Comparison of ENCODE assay signal across 14 mouse cellular contexts in genomic region chr11:118503418-118504179, GRCm38 (mm10). TPM values are rescaled to one million over a fixed set of nuclear protein-coding genes. Genes with fewer than 3 reads are reported as not detected.
DNase-seq lines count a peak whose midpoint lies in the region; ATAC-seq and TF ChIP-seq lines count a peak whose summit lies in the region.
"Had no signal": no experiment of that assay in that cellular context is flagged by ENCODE, and none has a peak within 500 bp of the region (broad histone marks: within the 10 kb centered on the region; RNA-seq: fewer than 3 reads in every experiment).

No protein-coding gene starts in this region.

- H3K9me3 ChIP-seq in hindbrain, embryonic 10.5 days: no peaks in the 10 kb centered on the region
- H3K9me3 ChIP-seq in hindbrain, postnatal 0 days (ENCODE audit: low read length): no peaks in the 10 kb centered on the region
- no peaks in the 10 kb centered on the region for H3K9me3 ChIP-seq in midbrain, embryonic 13.5 days
- no peaks in the 10 kb centered on the region for H3K9me3 ChIP-seq in midbrain, embryonic 10.5 days (replicated peaks)
- H3K9me3 ChIP-seq in limb, embryonic 14.5 days (ENCODE audit: control insufficient read depth, low read length): no peaks in the 10 kb centered on the region
- H3K9me3 ChIP-seq: liver, embryonic 12.5 days had no signal

- H3K4me1 ChIP-seq in hindbrain, embryonic 10.5 days (replicated peaks): peaks cover 37% of the 10 kb centered on the region
- H3K4me1 ChIP-seq in hindbrain, postnatal 0 days (ENCODE audit: insufficient read depth, low read length): peaks cover 4% of the 10 kb centered on the region; the same call in 1 of the 2 replicates
- H3K4me1 ChIP-seq in midbrain, embryonic 13.5 days (replicated peaks): peaks cover 20% of the 10 kb centered on the region
- H3K4me1 ChIP-seq in midbrain, embryonic 10.5 days: peaks cover 27% of the 10 kb centered on the region
- H3K4me1 ChIP-seq in limb, embryonic 14.5 days (ENCODE audit: control insufficient read depth, insufficient read depth, low read length): no peaks in the 10 kb centered on the region
- H3K4me1 ChIP-seq: liver, embryonic 12.5 days had no signal

- no peak for TF ChIP-seq POLR2A in limb, embryonic 14.5 days (IDR thresholded peaks at IDR 0.05; ENCODE audit: borderline replicate concordance, extremely low read depth, insufficient read depth, insufficient read length)

- H3K27ac ChIP-seq in hindbrain, embryonic 10.5 days: peak overlapping the region; percentile 46
- no peak overlapping the region for H3K27ac ChIP-seq in hindbrain, postnatal 0 days
- H3K27ac ChIP-seq in midbrain, embryonic 13.5 days: no peak overlapping the region
- no peak overlapping the region for H3K27ac ChIP-seq in midbrain, embryonic 10.5 days (replicated peaks)
- no peak overlapping the region for H3K27ac ChIP-seq in limb, embryonic 14.5 days (replicated peaks; ENCODE audit: low read depth, low read length)
- H3K27ac ChIP-seq: liver, embryonic 12.5 days; macrophage had no signal

- H3K36me3 ChIP-seq in hindbrain, embryonic 10.5 days: no peaks in the 10 kb centered on the region
- peaks cover 6% of the 10 kb centered on the region; the same call in 1 of the 2 replicates for H3K36me3 ChIP-seq in hindbrain, postnatal 0 days (ENCODE audit: insufficient read depth, low read length)
- no peaks in the 10 kb centered on the region for H3K36me3 ChIP-seq in midbrain, embryonic 13.5 days
- H3K36me3 ChIP-seq in midbrain, embryonic 10.5 days: no peaks in the 10 kb centered on the region
- H3K36me3 ChIP-seq in limb, embryonic 14.5 days (ENCODE audit: control insufficient read depth, insufficient read depth, low read length): no peaks in the 10 kb centered on the region
- H3K36me3 ChIP-seq: liver, embryonic 12.5 days had no signal

- no peak overlapping the region for H3K9ac ChIP-seq in hindbrain, postnatal 0 days (replicated peaks; ENCODE audit: low read length)
- H3K9ac ChIP-seq in midbrain, embryonic 13.5 days (replicated peaks): no peak overlapping the region
- 0 out of 2 replicates have a peak overlapping the region, but pooled peaks have one; percentile 16 for H3K9ac ChIP-seq in limb, embryonic 14.5 days (ENCODE audit: low read depth, low read length, severe bottlenecking)
- H3K9ac ChIP-seq: liver, embryonic 12.5 days had no signal

- ATAC-seq in hindbrain, postnatal 0 days: no peak
- ATAC-seq in midbrain, embryonic 13.5 days: no peak
- ATAC-seq in limb, embryonic 14.5 days (ENCODE audit: low FRiP score, low read depth): no peak
- ATAC-seq: activated CD4-positive, CD25-positive, alpha-beta regulatory T cell, adult 4 months; forebrain, embryonic 14.5 days; liver, embryonic 12.5 days had no signal

- H3K27me3 ChIP-seq in hindbrain, embryonic 10.5 days (ENCODE audit: insufficient read depth, poor library complexity, severe bottlenecking): peaks cover 44% of the 10 kb centered on the region
- no peaks in the 10 kb centered on the region for H3K27me3 ChIP-seq in hindbrain, postnatal 0 days (ENCODE audit: insufficient read depth, low read length)
- peaks cover 21% of the 10 kb centered on the region for H3K27me3 ChIP-seq in midbrain, embryonic 13.5 days
- peaks cover 38% of the 10 kb centered on the region for H3K27me3 ChIP-seq in midbrain, embryonic 10.5 days (ENCODE audit: low read depth, poor library complexity, severe bottlenecking)
- H3K27me3 ChIP-seq in limb, embryonic 14.5 days (ENCODE audit: control insufficient read depth, insufficient read depth, low read length): peaks cover 12% of the 10 kb centered on the region; the same call in 1 of the 2 replicates

- no peak overlapping the region for H3K4me2 ChIP-seq in hindbrain, postnatal 0 days (ENCODE audit: low read depth, low read length)
- H3K4me2 ChIP-seq in midbrain, embryonic 13.5 days (replicated peaks): 0 out of 2 replicates have a peak overlapping the region, but pooled peaks have one; percentile 5
- no peak overlapping the region for H3K4me2 ChIP-seq in limb, embryonic 14.5 days (replicated peaks; ENCODE audit: low read depth, low read length, severe bottlenecking)
- H3K4me2 ChIP-seq: liver, embryonic 12.5 days had no signal

- DNase-seq in hindbrain, embryonic 10.5 days (ENCODE audit: low spot score): no peak
- DNase-seq in hindbrain, postnatal 0 days (ENCODE audit: low spot score): no peak
- no peak for DNase-seq in midbrain, embryonic 10.5 days (ENCODE audit: low spot score)
- DNase-seq in adrenal gland, postnatal 36 days: peak; percentile 52 to 53
- DNase-seq in limb, embryonic 14.5 days (ENCODE audit: low spot score): no peak
- no peak for DNase-seq in ovary, postnatal 14 days (ENCODE audit: low spot score)
- DNase-seq: kidney, adult 8-10 months; retina, postnatal 1 day had no signal

- 30% methylated on average over 34 of the region's 34 CpGs for WGBS in hindbrain, embryonic 10.5 days
- WGBS in hindbrain, postnatal 0 days: 36% methylated on average over 34 of the region's 34 CpGs
- WGBS in midbrain, embryonic 13.5 days: 33% methylated on average over 34 of the region's 34 CpGs
- 36% methylated on average over 34 of the region's 34 CpGs for WGBS in midbrain, embryonic 10.5 days
- WGBS in limb, embryonic 14.5 days: 22% methylated on average over 33 of the region's 34 CpGs

- TF ChIP-seq CTCF in hindbrain, postnatal 0 days (IDR thresholded peaks at IDR 0.05; ENCODE audit: low read depth): no peak

- 0 out of 2 replicates have a peak overlapping the region, but pooled peaks have one; percentile 16 for H3K4me3 ChIP-seq in hindbrain, embryonic 10.5 days
- H3K4me3 ChIP-seq in hindbrain, postnatal 0 days (ENCODE audit: low read length): no peak overlapping the region
- H3K4me3 ChIP-seq in midbrain, embryonic 13.5 days (replicated peaks): no peak overlapping the region
- H3K4me3 ChIP-seq in midbrain, embryonic 10.5 days: no peak overlapping the region
- H3K4me3 ChIP-seq in limb, embryonic 14.5 days (replicated peaks; ENCODE audit: low read length): no peak overlapping the region
- H3K4me3 ChIP-seq: liver, embryonic 12.5 days; myocyte had no signal

RNA-seq across cellular contexts. Expression of gene Engase, which starts 27.0 kb away (rescaled TPM):
- polyA plus RNA-seq in hindbrain, embryonic 10.5 days (2016; fragmentation: Nextera tagmentation; extraction: Ambion mirVana): 8.7 and 8.9 TPM in 2 replicates
- 9.0 and 20.7 TPM in 2 replicates for total RNA-seq in hindbrain, postnatal 0 days (2014; rRNA removed)
- polyA plus RNA-seq in hindbrain, postnatal 0 days (2015; fragmentation: Nextera tagmentation; extraction: Ambion mirVana): 6.5 and 7.0 TPM in 2 replicates
- polyA plus RNA-seq in midbrain, embryonic 13.5 days (2015; fragmentation: Nextera tagmentation; extraction: Ambion mirVana): 6.3 and 6.4 TPM in 2 replicates
- 7.3 and 8.6 TPM in 2 replicates for polyA plus RNA-seq in midbrain, embryonic 10.5 days (2016; fragmentation: Nextera tagmentation; extraction: Ambion mirVana)
- total RNA-seq in adrenal gland, postnatal 36 days (2021): 10 to 100 TPM; 10.3 to 20.7 TPM
- 7.9 and 9.6 TPM in 2 replicates for polyA plus RNA-seq in limb, embryonic 14.5 days (2012; rRNA removed)
- 4.5 and 7.9 TPM in 2 replicates for polyA plus RNA-seq in limb, embryonic 14.5 days (2014; fragmentation: Nextera tagmentation; extraction: Ambion mirVana)

Comparison
In these comparisons a context has a peak if more than half of its experiments do, and no peak if none do; other contexts are left out.
1. DNase-seq: peak in adrenal gland, postnatal 36 days (2 of 2); none in hindbrain, embryonic 10.5 days (single experiment), hindbrain, postnatal 0 days (single experiment), midbrain, embryonic 10.5 days (single experiment), limb, embryonic 14.5 days (single experiment) and ovary, postnatal 14 days (single experiment).